Mouse (Mus musculus) common myeloid progenitor, adult 5-6 weeks (primary cell): ENCODE data around the gene Rapgef4. TPM values are rescaled to one million over a fixed set of nuclear protein-coding genes. Genes with fewer than 3 reads are reported as not detected.
A peak's percentile ranks its signal among the peaks of the same experiment; 100 is the strongest.

ENCODE experiments used
- ATAC-seq: replicated peaks from 2 replicates; pipeline ENCODE4 v1.8.0; 2016; ENCODE audit warnings: low read depth, mild to moderate bottlenecking, moderate TSS enrichment, inconsistent platforms; ENCODE audit not compliant: poor library complexity, severe bottlenecking
- total RNA-seq: library from RNA; stranded (forward); fragments of 200-1000, 187-1606 nt; gene quantifications from 2 replicates; pipeline ENCODE4 v1.2.3, GENCODE M21; 2017

Rapgef4 gene
- total RNA-seq, 1 experiment from 2014 or later, result 0.64 TPM

GRCm38 (mm10) chr2:72242910-72243675 lies 262.1 kb downstream of the Rapgef4 start:
- no peak for ATAC-seq

GRCm38 (mm10) chr2:72245631-72246030 lies 264.6 kb downstream of the Rapgef4 start:
- no peak for ATAC-seq

- ATAC-seq, result no peak
Observed at GRCm38 (mm10) chr2:72246376-72246775, 265.3 kb downstream of the Rapgef4 start.

GRCm38 (mm10) chr2:72247819-72248218 lies 266.8 kb downstream of the Rapgef4 start:
- no peak for ATAC-seq

- ATAC-seq, result no peak
Observed at GRCm38 (mm10) chr2:72252510-72253505, 271.8 kb downstream of the Rapgef4 start.

GRCm38 (mm10) chr2:72253882-72254281 lies 272.8 kb downstream of the Rapgef4 start:
- no peak for ATAC-seq

GRCm38 (mm10) chr2:72254813-72255582 lies 274.0 kb downstream of the Rapgef4 start:
- ATAC-seq, result no peak

- ATAC-seq, result peak; percentile 78
Observed at GRCm38 (mm10) chr2:72260704-72261103, 279.7 kb downstream of the Rapgef4 start.

- no peak for ATAC-seq
Observed at GRCm38 (mm10) chr2:72262814-72263480, 281.9 kb downstream of the Rapgef4 start.

GRCm38 (mm10) chr2:72267390-72267789 lies 286.4 kb downstream of the Rapgef4 start:
- ATAC-seq, result no peak

GRCm38 (mm10) chr2:72269651-72270341 lies 288.8 kb downstream of the Rapgef4 start:
- no peak for ATAC-seq

- no peak for ATAC-seq
Observed at GRCm38 (mm10) chr2:72278247-72278873, 297.3 kb downstream of the Rapgef4 start.

GRCm38 (mm10) chr2:72280524-72280923 lies 299.5 kb downstream of the Rapgef4 start:
- no peak for ATAC-seq

GRCm38 (mm10) chr2:72281971-72282370 lies 300.9 kb downstream of the Rapgef4 start:
- ATAC-seq, result no peak

- no peak for ATAC-seq
Observed at GRCm38 (mm10) chr2:72282733-72283132, 301.7 kb downstream of the Rapgef4 start.

- no peak for ATAC-seq
Observed at GRCm38 (mm10) chr2:72284689-72285088, 303.6 kb downstream of the Rapgef4 start.

GRCm38 (mm10) chr2:72285256-72285887 lies 304.3 kb downstream of the Rapgef4 start, which contains the start of gene Map3k20:
Gene Map3k20, plus strand, starts transcription at chr2:72285637.
- peak; percentile 76 for ATAC-seq
